Mouse (Mus musculus) cerebellum, adult 9-10 months (tissue): ENCODE measurements around the gene Bbs12.

ENCODE experiments used
- DNase-seq: peaks from one replicate; pipeline ENCODE4 v3.0.0; 2022

The Bbs12 gene

DNA sequence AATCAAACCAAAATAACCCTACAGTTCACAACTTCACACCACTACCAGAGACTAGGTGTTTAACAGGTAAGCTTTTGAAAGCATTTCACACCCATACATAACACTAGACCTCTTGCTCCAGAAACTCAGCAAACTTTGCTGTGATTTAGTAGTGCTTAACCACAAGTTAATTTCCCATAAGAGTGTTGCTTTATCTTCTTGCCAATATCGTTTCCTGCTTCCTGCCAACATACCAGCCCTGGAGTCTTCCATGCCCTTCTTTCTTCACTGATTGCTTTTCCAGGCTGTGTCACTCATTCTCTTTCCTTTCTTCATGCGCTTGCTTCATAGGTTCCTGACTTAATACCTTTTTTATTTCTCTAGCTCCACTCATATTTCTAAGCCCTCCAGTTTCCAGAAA is 16.1 kb downstream of the Bbs12 start:
- no peak for DNase-seq

- DNase-seq, result no peak
Observed at GRCm38 (mm10) chr3:37329963-37330362, 17.6 kb downstream of the Bbs12 start.

DNA sequence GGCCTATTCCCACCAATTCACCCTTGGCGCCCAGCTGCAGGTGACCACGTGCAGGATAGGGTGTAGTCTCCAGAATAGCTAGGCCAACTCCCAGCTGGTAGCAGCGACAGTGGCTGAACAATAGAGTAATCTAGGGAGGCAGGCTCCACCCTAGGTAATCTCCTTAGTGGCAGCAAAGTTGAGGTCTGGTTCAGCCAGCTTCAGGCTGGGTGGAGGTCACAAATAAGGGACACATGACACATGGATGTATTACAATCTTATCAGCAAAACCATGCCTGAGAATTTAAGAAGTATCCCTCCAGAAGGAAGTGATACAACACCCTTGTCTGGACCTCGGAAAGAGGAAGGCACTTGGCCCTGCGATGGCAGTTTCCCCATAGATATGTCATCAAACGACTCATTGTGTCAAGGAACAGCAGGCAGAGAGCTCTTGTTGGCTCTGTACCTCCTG is 19.7 kb downstream of the Bbs12 start:
- DNase-seq, result no peak

GRCm38 (mm10) chr3:37334053-37334452 is 21.7 kb downstream of the Bbs12 start:
- DNase-seq, result no peak

DNA sequence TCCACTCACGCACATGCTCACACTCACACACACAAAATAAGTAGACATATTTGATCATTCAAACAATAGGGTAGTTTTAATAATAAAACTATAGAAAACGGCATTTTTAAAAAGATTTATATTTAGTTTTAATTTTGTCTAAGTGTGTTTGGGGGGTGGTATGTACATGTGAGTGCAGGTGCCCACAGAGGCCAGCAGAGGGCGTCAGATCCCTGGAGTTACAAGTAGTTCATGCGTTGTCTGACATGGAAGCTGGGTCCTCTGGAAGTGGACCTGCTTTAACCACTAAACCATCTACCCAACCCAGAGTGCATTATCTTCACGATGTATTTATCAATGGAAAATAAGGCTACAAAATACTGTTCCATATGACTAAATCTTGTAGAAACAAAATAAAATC is 28.8 kb downstream of the Bbs12 start:
- DNase-seq, result no peak

DNA sequence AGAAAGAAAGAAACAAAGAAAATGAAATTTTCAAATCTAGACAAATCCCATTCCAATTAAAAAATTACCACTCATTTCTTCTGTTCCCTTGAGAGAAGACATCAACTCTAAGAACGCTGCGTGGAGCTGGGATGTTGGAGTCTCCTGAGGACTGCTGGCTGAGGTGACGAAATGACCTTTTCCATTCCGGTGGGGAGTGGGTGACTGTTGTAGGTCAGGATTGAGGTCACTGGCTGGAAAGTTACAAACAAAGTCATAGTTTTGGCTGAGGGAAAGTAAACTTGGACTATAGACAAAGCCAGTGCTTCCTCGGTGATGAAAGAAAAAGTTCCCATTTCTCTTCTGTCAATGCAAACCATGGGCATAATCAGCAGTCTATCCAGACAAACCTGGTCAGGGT is 30.5 kb downstream of the Bbs12 start:
- no peak for DNase-seq

GRCm38 (mm10) chr3:37347671-37348070 is 35.3 kb downstream of the Bbs12 start:
- no peak for DNase-seq

DNA sequence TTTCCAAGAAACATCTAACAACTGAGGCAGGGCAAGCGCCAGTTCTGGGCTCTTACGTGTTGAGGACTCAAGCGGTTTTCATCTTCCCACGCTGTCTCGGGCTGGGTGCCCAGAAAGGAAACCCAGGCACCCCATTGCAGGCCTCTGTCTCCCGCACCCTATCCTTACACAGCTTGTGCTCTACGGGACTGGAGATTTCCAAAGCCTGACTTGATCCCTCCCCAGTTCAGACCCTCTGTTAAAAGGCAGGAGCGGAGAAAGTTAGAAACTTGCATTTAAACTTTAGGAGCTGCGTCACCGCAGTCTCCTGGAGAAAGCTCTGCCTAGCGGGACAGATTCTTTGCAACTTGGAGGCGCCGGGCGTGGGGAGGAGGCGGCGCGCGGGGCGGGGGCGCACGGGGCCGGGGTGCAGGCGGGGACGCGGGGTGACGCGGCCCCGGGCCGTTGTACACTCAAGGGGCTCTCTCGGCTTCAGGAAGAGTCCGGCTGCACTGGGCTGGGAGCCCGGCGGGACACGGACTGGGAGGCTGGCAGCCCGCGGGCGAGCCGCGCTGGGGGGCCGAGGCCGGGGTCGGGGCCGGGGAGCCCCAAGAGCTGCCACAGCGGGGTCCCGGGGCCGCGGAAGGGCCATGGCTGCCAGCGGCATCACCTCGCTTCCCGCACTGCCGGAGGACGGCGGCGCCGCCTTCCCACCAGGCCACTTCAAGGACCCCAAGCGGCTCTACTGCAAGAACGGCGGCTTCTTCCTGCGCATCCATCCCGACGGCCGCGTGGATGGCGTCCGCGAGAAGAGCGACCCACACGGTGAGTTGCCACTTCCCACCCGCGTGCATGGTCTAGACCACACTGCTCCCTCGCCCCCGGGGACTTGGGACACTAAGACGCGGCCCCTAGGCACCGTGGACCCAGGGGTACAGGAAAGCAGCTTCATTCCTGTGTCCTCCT is 36.1 kb downstream of the Bbs12 start, which contains the start of gene Fgf2:
TSS of gene Fgf2 (plus strand) at position 126 of the 945 bp plus-strand sequence.
- DNase-seq, result no peak

GRCm38 (mm10) chr3:37349166-37349548 is 36.8 kb downstream of the Bbs12 start:
- no peak for DNase-seq

- DNase-seq, result no peak
Observed at GRCm38 (mm10) chr3:37350386-37350785, 38.0 kb downstream of the Bbs12 start.

DNA sequence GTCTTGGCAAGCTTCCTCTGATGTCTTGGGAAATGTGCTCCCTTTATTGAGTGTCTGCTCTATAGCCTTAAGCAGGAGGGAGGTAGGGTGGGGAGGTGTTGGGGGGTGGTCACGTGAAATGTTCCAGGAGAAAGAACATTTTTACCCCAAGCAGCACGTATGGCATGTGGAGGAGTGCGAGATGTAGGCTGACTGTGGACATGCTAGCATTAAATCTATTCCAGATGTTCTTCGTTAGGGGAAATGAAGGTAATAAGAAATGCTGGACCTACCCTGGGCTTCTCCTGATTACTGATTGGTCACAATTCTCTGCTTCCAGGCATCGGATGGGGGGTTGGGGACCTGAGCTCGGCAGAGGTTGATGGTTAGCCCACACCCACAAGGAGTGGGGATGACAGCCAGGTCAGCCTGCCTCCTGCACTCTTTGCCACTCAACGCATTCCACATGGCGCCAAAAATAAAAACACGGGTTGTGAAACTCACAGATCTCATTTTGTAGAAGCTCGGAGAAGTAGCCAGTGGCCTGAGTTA is 41.7 kb downstream of the Bbs12 start:
- no peak for DNase-seq

DNA sequence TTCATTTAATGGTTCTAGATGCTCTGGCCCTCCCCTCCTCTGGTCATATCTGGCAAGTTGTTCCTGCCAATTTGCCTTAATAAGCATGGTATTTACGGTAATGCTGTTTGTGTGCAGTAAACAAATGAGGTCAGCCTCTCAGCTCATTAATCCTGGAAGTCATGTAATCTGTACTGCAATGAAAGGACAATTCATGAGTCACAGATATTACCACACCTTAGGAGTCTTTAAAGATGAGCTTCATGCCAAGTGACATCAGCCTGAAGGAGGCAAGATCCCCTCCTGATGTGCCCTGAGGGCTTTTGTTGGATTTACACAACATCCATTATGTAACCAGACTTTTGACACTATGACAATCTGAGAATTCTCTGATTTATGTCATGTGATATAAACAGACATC is 42.4 kb downstream of the Bbs12 start:
- DNase-seq, result no peak

DNA sequence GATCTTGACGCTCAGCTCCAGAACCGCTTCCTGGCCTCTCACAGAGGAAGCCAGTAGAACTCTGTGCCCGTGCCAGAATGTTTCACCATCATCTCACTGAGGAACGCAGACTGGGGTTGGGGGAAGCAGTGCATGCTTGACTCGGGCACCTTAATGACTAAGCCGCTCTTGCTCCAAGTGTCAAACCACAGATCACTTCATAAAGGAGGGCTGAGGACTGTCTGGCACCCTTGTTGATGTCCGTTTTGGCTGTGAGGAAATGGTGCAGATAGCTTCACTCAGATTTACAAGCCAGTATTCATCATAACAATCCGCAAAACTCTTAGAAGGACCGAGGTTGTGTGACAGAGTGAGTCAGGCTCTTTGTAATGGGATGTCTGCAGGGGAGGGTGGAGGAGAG is 48.4 kb downstream of the Bbs12 start:
- DNase-seq, result no peak

- DNase-seq, result no peak
Observed at GRCm38 (mm10) chr3:37365144-37365543, 52.8 kb downstream of the Bbs12 start.

DNA sequence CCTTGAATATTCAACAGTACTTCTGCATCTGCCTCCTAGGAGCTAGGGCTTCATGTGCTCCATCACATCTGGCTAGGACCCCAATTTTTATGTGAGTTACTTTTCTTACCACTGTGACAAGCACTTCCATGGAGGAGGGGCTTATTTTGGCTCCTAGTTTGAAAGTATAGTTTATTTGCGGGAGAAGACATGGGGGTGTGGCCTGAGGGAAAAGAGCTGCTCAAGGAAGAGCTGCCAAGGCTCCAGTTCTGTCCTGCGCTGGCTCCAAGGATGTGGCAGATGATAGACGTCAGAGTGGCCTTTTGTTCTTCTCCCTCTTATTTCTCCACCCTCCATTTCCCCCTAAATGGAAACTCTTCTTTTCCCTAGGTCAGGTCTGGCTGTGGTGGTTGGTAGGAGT is 53.6 kb downstream of the Bbs12 start:
- DNase-seq, result no peak

DNA sequence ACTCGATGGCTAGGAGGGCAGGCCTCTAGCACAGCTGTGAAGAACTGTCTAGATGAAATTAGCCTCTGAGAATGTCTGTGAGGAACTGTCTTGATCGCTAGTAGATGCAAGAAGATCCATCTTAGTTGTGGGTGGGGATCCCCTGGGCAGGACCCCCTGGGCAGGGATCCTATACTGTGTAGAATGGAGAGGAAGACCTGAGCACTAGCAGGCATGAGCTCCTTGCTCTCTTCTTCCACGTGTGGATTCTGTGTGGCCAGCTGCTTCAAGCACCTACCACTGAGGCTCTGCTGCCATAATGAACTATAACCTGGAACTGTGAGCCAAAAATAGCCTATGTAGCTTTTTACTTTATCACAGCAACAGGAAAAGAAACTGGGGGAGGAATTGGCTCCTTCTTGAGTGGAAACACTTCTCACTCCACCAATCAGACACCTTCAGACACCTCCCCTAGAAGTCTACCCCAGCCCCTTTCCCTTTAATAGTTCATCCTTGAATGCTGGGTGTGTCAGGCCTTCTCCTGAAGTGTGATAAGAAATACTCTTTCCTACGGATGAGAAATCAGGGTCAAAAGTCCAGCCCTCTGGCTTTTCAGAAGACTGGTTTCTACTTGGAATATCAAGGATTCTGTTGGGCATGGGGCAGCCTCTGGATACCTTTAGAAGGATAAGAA is 54.2 kb downstream of the Bbs12 start:
- no peak for DNase-seq

DNA sequence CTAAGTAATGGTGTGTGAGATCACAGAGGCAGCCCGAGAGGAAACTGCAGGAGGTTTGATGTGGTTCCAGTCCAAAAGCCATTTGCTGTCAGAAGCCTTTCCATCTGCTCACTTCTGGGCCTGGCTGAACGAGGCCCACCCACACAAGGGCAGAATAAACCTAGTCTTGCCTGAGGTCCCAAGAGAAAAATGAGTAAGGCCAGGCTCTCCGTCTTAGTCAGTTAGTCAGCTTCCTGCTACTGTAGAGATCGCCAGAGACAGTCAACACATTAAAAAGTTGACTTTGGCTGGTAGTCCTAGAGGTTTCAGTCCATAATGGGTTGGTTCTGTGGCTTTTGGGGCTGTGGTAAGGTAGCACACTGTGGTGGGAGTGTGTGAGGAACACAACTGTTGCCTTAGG is 58.1 kb downstream of the Bbs12 start:
- DNase-seq, result no peak
